Mouse (Mus musculus) spleen, adult 10 weeks (tissue): ENCODE data around the gene Far2. TPM values are rescaled to one million over a fixed set of nuclear protein-coding genes. Genes with fewer than 3 reads are reported as not detected.

Experiments used
- polyA plus RNA-seq: library from polyadenylated mRNA; stranded (reverse); fragments of 350-450 nt; fragmentation: Illumina TruSeq; extraction: RNeasy Lipid Tissue Mini Kit (QIAGEN cat#74804); gene quantifications from one replicate; pipeline ENCODE4 v1.2.3, GENCODE M21; 2015; ENCODE audit warnings: low replicate concordance; ENCODE audit not compliant: insufficient read depth

The Far2 gene
- polyA plus RNA-seq = 1.7 TPM

DNA sequence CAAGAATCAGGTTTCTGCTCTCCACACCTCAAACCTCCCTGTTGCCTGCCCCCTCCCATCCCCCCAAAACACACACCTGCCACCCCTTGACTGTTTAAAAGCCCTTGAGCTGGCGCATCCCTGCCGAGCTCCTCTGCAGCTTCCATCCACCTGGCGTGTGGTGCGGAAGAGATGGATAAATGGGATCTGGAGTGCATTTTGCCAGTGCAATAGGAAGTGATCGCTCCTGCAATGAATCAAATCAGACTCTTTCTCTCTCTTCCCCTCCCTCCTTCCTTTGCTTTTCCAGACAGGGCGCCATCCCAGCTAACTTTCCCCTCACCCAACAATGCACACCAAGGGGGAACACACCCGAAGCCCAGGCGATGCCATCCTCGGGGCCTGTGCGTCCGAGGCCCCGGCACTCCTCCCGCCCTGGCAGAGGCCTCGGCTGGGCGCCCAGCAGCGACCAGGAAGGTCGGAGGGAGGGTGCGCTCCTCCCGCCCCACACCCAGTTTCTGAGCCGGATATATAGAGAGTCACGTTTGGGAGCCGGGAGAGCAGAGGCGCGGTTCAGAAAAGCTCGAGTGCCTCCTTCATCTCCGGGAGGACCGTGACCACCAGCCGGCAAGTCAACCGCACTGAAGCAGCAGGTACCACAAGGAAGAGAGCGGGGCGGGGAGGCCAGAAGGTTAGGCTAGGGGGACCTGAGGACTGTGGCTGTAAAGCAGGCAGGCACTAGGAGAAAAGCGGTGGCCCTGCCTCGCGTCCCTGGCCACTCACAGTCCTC, at the start of gene Far2:
Far2 (plus strand) TSS at position 379 of the 769 bp plus-strand sequence.

DNA sequence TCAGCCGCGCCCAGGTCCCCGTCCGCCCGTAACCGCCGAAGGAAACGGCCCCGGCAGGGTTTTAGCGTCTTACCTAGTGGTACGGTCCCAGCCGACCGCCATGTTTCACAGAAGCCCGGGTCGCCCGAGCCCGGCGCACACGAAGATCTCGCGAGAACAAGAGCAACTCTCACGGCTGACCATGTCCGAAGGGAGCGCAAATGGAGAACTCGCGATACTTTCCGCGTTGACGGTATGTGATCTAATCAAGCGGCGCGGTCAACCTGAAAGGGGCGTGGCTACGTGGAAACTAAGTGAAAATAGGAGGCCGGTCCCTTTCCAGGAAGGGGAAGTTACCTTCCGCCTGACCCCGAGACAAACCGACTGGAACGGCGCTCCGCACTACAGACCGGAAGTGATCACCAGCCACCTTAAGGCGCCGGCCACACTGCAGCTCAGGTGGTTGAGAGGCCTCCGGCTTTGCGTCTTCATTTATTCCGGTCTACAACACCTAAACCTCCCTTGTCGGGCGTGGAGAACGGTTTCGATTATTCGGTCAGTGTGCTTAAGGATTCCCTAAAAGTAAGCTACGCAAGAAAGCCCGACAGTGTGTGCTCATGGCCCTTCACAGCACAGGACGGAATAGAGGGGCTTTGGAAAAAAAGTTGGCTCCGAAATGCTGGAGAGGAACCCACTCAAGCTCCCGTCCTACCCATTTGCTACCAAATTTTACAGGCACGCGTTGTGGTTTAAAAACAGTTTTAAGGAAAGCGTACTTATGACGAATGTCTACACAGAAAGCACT, 165.0 kb downstream of the Far2 start, which contains the start of gene Ergic2:
Ergic2 (minus strand) TSS at position 478 of the 784 bp plus-strand sequence.

Other genes starting within 250 kb of the Far2 start
- 165 TPM for gene Ergic2, start 165.1 kb downstream of the Far2 start, polyA plus RNA-seq